Mouse (Mus musculus) adrenal gland, adult (tissue): ENCODE measurements around the gene Maco1.
"Not testable (repeated sequence)": the region's sequence is repeated elsewhere in the genome, so short reads cannot be mapped to it uniquely, and the experiment has no call there.

Experiments used
- DNase-seq, 2 experiments: peaks; one replicate each; pipeline ENCODE4 v3.0.0; 2022 to 2023; ENCODE audit warnings: low spot score in 1 of 2; ENCODE audit not compliant: inconsistent age in 2 of 2

Gene Maco1

GRCm38 (mm10) chr4:134817706-134818105, 35.4 kb downstream of the Maco1 start:
- no peak for DNase-seq

- peak; percentile 83 to 85 for DNase-seq
Measured at GRCm38 (mm10) chr4:134814229-134814571, 38.9 kb downstream of the Maco1 start.

- DNase-seq: no peak
Measured at GRCm38 (mm10) chr4:134813406-134814228, 39.5 kb downstream of the Maco1 start.

GRCm38 (mm10) chr4:134804765-134805164, 48.4 kb downstream of the Maco1 start:
- DNase-seq: peak; percentile 94 to 97

- no peak for DNase-seq
Measured at GRCm38 (mm10) chr4:134802765-134803164, 50.4 kb downstream of the Maco1 start.

- no peak for DNase-seq
Measured at GRCm38 (mm10) chr4:134802155-134802554, 51.0 kb downstream of the Maco1 start.

GRCm38 (mm10) chr4:134800693-134801092, 52.5 kb downstream of the Maco1 start:
- DNase-seq: no peak

GRCm38 (mm10) chr4:134800098-134800497, 53.0 kb downstream of the Maco1 start:
- DNase-seq: no peak

GRCm38 (mm10) chr4:134799272-134799671, 53.9 kb downstream of the Maco1 start:
- DNase-seq: peak; percentile 75 to 88

- DNase-seq: no peak
Measured at GRCm38 (mm10) chr4:134798861-134799260, 54.3 kb downstream of the Maco1 start.

- DNase-seq: no peak
Measured at GRCm38 (mm10) chr4:134797621-134798020, 55.5 kb downstream of the Maco1 start.

GRCm38 (mm10) chr4:134796581-134797361, 56.4 kb downstream of the Maco1 start:
- DNase-seq: no peak

GRCm38 (mm10) chr4:134795819-134796485, 57.2 kb downstream of the Maco1 start:
- no peak for DNase-seq

- DNase-seq: not testable (repeated sequence)
Measured at GRCm38 (mm10) chr4:134794959-134795358, 58.2 kb downstream of the Maco1 start.

- DNase-seq: peak; percentile 55 to 84
Measured at GRCm38 (mm10) chr4:134793213-134793956, 59.8 kb downstream of the Maco1 start.

GRCm38 (mm10) chr4:134791731-134792130, 61.4 kb downstream of the Maco1 start:
- peak in 1 of 2 experiments; percentile 78 for DNase-seq

GRCm38 (mm10) chr4:134786946-134787345, 66.2 kb downstream of the Maco1 start:
- DNase-seq: no peak

GRCm38 (mm10) chr4:134784701-134785100, 68.4 kb downstream of the Maco1 start:
- DNase-seq: peak; percentile 26 to 65

GRCm38 (mm10) chr4:134779136-134779934, 73.8 kb downstream of the Maco1 start:
- peak; percentile 80 to 91 for DNase-seq

GRCm38 (mm10) chr4:134776246-134776645, 76.9 kb downstream of the Maco1 start:
- DNase-seq: no peak
